Mouse (Mus musculus) megakaryocyte progenitor cell, adult 5-6 weeks (primary cell): ENCODE measurements around the gene Usp34. TPM values are rescaled to one million over a fixed set of nuclear protein-coding genes. Genes with fewer than 3 reads are reported as not detected.
"Not testable (repeated sequence)": the region's sequence is repeated elsewhere in the genome, so short reads cannot be mapped to it uniquely, and the experiment has no call there.

Experiments used
- ATAC-seq: replicated peaks from 2 replicates; pipeline ENCODE4 v1.8.0; 2016; ENCODE audit warnings: mild to moderate bottlenecking, moderate TSS enrichment, inconsistent platforms; ENCODE audit not compliant: poor library complexity
- total RNA-seq, 2 experiments: library from RNA; stranded (forward) in 1 of 2; stranded (reverse) in 1 of 2; fragments of 157-497, 149-512 nt in 1 of 2; fragments of 200-1000 nt in 1 of 2; gene quantifications; 2 replicates each; pipeline versions ENCODE4 v1.2.3 to v1.2.4; 2015 to 2017

Gene Usp34
- total RNA-seq, 2 experiments from 2014 or later = 34.1 to 67.2 TPM

DNA sequence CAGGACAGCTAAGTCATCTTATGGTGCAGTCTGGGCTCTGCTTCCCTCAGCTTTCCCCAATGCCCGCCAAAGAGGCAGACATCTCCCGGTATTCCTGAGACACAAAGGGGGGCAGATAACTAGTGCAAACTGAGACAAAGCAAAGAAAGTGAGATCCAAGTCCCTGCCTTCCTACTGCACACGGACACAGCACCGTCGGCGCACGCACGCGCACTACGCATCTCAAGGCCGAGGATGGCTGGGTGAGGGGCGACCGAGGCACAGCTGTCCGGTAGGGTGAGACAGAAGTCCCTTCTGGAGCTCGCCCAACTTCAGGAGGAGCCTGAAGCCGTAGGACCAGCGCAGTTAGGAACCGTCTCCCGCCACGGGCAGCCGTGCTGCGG lies 190.6 kb downstream of the Usp34 start:
- peak; percentile 38 for ATAC-seq

GRCm38 (mm10) chr11:23497718-23498509 lies 191.2 kb downstream of the Usp34 start, which contains the start of gene Ahsa2:
Ahsa2 (minus strand) TSS chr11:23498030.
- peak; percentile 89 for ATAC-seq

DNA sequence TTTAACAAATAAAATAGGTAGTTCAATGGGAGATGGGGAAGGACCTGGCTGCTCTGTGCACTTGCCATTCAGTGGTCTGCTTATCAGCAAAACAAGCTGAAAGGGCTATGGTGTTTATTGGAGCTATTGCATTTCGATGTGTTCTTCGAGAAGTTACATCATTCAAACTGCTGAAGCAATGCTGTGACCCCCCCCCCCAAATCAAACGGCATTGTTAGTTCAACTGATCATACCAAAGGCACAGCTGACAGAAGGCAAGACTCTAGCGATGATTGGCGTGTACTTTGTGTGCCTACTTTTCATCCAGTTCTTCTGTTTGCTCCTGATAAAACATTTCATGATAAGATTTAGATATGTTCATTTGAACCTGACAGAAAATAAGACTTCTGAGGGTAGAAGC lies 191.9 kb downstream of the Usp34 start:
- peak; percentile 10; the same call in 1 of the 2 replicates for ATAC-seq

GRCm38 (mm10) chr11:23504801-23505200 lies 198.1 kb downstream of the Usp34 start:
- not testable (repeated sequence) for ATAC-seq

GRCm38 (mm10) chr11:23514785-23515184 lies 208.1 kb downstream of the Usp34 start:
- ATAC-seq = not testable (repeated sequence)

DNA sequence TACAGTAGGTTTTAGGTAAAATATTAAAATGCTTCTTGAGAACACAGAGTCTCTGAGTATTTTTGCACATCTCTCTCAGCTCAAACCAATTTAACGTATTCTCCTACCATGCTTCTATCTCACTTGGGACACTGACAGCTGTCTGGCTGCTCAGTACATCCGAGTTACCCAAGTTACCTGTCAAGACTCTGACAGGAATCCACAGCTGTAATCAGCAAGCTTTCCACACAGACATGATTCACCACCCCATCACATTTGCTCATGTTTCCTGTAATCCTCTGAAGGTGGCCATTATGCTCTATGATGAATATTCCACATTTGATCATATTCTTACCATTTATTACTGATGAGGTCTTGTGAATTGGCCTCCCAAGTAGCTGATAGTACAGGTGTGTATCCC lies 208.6 kb downstream of the Usp34 start:
- ATAC-seq = no peak

DNA sequence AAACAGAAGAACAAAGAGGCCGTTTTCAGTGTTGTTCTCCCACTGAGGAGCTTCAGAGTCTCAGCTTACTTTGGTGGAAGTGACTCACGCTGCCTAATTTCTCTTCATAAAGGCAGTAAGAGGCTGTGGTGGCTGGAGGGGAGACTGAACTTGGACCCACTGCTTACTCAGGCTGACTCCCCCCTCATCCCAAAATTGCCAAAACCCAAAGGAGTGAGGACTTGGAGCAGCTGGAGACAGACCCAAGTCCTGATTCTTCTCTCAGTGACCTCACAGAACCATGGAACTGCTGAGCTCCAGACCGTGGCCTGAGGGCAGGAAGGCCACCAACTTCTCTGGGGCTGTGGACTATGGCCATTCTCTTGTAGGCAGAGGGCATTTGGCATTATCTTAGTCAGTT lies 212.3 kb downstream of the Usp34 start:
- no peak for ATAC-seq

- no peak for ATAC-seq
Observed at GRCm38 (mm10) chr11:23520473-23521205, 213.9 kb downstream of the Usp34 start, which contains the start of gene 1700093K21Rik. 1700093K21Rik (minus strand) TSS chr11:23521155.

GRCm38 (mm10) chr11:23537446-23537845 lies 230.8 kb downstream of the Usp34 start:
- ATAC-seq = peak; percentile 58

Other genes with a start within 250 kb of the Usp34 start
- gene Xpo1, start 50.9 kb upstream of the Usp34 start, total RNA-seq (2015) = 139 and 148 TPM in 2 replicates
- gene Xpo1, start 50.9 kb upstream of the Usp34 start, total RNA-seq (2017) = 214 and 253 TPM in 2 replicates
- 42.7 and 47.5 TPM in 2 replicates for gene Ahsa2, start 191.1 kb downstream of the Usp34 start, total RNA-seq (2015)
- gene Ahsa2, start 191.1 kb downstream of the Usp34 start, total RNA-seq (2017) = 49.6 and 71.1 TPM in 2 replicates
- gene 1700093K21Rik, start 214.3 kb downstream of the Usp34 start, total RNA-seq (2015) = 0.22 TPM in 1 of 2 replicates, not detected in the other
- gene 1700093K21Rik, start 214.3 kb downstream of the Usp34 start, total RNA-seq (2017) = not detected in 2 replicates